Mouse (Mus musculus): ENCODE results near the gene Art2b.
"Not testable (repeated sequence)": the region's sequence is repeated elsewhere in the genome, so short reads cannot be mapped to it uniquely, and the experiment has no call there.

DNA sequence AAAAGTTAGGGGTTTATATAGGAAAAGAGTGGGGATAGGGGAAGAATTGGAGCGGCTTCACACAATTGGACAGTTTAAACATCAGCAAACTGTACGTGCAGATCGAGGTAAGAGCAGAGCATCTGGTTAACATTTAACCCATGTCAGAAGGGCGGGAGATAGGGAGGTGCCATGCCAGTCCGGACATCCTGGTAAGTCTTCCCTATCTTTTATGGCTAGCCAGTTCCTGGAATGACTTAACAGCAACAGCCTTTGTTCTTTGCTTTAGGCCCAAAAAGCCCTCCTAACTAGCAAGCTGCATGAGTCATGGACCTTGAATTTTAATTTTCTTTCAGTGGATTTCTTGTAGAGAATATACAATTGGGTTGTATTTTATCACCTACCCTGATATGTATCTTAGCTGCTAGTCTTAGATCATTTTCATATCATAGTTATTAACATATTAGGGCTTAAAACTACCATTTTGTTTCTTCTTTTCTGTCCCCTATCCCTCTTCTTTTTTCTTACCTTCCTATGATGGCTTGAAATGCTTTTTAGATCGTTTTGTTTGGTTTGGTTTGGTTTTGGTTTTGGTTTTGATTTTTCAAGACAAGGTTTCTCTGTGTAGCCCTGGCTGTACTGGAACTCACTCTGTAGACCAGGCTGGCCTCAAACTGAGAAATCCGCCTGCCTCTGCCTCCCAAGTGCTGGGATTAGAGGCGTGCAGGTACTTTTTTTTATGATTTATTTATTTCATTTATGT lies 27.6 kb upstream of the Art2b start:
- not testable (repeated sequence) for TF ChIP-seq CTCF (IDR thresholded peaks at IDR 0.05; ENCODE audit: borderline replicate concordance, control insufficient read depth, extremely low read depth, insufficient read depth, low read length, poor library complexity); POLR2A (IDR thresholded peaks at IDR 0.05; ENCODE audit: control insufficient read depth, extremely low read depth, insufficient read depth, low read length, poor library complexity)

Measured in thymus, adult 2 months (tissue).